Mouse (Mus musculus) erythroblast, embryonic 14.5 days (primary cell): ENCODE data around the gene Prr7.

Source experiments
- GATA1 ChIP-seq: IDR thresholded peaks from 2 replicates; pipeline ENCODE4 v1.6.1; 2012; ENCODE audit warnings: low read length, inconsistent platforms, mixed read lengths
- TAL1 ChIP-seq: IDR thresholded peaks from 3 replicates; pipeline ENCODE4 v1.6.1; 2012; ENCODE audit warnings: low read length, inconsistent platforms, mixed read lengths

DNA sequence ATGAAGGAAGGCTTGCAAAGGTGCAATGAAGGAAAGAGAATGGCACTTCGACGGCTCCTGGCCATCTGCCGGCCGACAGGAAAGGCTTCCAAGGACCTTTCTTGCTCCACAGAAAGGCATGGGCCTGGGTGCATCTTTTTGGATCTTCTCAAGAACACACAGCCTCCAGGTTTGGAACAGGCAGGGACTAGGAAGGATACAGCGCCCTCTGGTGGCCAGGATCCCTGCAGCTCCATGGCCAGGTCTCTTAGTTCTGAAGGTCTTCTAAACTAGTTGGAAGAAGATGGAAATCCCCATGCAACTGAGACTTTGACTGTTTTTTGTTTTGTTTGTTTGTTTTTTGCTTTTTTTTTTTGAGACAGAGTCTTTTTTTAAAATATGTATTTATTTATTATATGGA lies 52.9 kb downstream of the Prr7 start:
- no peak for TF ChIP-seq GATA1
- no peak for TF ChIP-seq TAL1
